Mouse (Mus musculus) left cerebral cortex, postnatal 4 days (tissue): ENCODE measurements around the gene Polr2b. TPM values are rescaled to one million over a fixed set of nuclear protein-coding genes. Genes with fewer than 3 reads are reported as not detected.

Experiments
- DNase-seq: peaks from one replicate; pipeline ENCODE4 v3.0.0-alpha.2; 2022
- intact Hi-C: fragments of 180-260 bp; cut with DNase I; formaldehyde crosslinking; loops from one replicate; pipeline ENCODE4 v1.15.1; 2025
- microRNA-seq: library from miRNA; unstranded; fragments of <30 nt; microRNA quantifications from one replicate; pipeline ENCODE4 v1.2.0, GENCODE M21; 2022
- total RNA-seq, 2 experiments: library from RNA; stranded (reverse); gene quantifications; 2 replicates each; pipeline ENCODE4 v1.2.3; 2021

The Polr2b gene
- total RNA-seq, 2 experiments from 2014 or later = 55.4 to 59.3 TPM

- no peak for DNase-seq
- intact Hi-C loops = no loop called here
These were observed 76.1 kb downstream of the Polr2b start for GRCm38 (mm10) chr5:77385900-77386595.

DNA sequence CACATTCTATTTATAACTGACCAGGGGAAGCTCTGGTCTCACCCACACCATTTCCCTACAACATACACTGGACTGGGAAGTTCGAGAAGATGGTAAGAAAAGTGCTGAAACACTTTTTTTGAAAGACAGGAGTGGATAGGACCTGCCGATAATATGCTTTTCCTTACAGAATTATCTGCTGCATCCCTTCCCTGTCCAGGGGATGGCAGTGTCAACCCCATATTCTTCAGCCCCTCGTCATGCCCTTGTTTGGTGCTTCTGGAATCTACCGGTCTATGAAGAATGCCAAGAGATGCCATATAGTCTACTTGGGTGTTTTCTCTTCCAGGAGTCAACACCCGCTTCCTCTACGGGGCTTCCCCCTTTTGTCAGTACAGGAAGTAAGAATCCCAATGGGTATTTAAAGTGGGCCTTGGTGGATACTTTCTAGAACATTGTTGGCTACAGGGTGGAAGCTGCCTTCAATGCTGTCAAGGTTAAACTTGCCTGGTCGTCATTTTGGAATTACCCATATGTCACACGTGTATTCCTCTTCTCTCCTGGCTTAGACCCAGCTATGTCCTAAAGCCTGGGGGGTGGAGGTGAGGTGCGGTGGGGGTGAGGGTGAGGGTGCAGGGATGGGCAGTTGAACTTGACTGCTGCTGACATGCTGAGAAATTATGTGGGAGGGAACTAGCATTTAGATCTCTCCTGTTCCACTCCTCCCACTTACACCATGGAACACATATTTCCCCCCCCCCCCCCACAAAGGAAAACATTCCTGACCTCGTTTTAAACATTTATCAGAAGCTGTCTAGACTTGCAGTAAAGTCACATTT is 76.9 kb downstream of the Polr2b start:
- intact Hi-C loops = no loop called here
- DNase-seq = no peak

DNA sequence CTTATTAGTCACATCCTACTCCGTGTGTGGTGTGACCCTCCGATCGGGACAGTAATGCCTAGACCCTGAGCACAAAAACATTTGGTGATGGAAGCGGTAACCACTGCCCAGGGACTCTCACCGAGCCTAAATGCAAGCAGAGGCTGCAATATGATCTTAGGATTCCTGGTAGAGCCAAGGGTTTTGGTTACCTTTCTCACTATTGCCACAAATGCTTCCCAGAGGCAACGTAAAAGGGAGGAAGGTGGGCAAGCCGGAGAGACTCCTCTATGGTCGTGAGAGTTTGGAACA is 77.4 kb downstream of the Polr2b start:
- intact Hi-C loops = no loop called here
- no peak for DNase-seq

- no peak for DNase-seq
- intact Hi-C loops = no loop called here
These were observed 78.4 kb downstream of the Polr2b start for GRCm38 (mm10) chr5:77388359-77388758.

GRCm38 (mm10) chr5:77390272-77390671 is 80.3 kb downstream of the Polr2b start:
- DNase-seq = no peak
- intact Hi-C loops = no loop called here

GRCm38 (mm10) chr5:77393094-77393619 is 83.2 kb downstream of the Polr2b start:
- intact Hi-C loops = no loop called here
- DNase-seq = no peak

DNA sequence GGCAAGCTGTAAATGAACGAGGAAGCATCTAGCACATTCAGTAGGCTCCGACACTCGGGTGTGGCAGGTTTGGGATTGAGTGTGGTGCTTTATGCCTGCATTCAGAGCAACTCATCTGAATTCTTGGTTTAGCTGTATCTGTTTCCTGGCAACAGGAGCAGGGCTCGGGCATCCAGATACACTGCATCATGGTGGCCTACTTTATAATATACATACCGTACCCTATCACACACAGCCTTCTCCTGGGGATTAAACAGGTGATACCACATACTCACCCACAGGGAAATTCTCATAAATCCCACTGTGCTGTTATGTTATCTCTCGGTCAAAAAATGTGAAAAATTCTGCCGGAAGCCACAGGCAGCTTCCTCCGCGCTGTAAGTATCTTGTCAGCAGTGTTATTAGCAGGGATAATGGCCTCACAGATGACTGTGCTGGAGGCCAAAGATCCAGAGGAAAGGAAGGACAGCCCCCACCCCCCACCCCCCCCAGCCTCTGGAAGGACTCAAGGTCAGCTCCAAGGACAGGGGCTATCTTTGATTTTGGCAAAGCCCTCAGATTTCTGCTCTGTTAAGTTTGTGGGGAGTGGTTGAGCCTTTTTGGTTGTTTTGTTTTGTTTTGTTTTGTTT is 84.2 kb downstream of the Polr2b start:
- intact Hi-C loops = no loop called here

DNA sequence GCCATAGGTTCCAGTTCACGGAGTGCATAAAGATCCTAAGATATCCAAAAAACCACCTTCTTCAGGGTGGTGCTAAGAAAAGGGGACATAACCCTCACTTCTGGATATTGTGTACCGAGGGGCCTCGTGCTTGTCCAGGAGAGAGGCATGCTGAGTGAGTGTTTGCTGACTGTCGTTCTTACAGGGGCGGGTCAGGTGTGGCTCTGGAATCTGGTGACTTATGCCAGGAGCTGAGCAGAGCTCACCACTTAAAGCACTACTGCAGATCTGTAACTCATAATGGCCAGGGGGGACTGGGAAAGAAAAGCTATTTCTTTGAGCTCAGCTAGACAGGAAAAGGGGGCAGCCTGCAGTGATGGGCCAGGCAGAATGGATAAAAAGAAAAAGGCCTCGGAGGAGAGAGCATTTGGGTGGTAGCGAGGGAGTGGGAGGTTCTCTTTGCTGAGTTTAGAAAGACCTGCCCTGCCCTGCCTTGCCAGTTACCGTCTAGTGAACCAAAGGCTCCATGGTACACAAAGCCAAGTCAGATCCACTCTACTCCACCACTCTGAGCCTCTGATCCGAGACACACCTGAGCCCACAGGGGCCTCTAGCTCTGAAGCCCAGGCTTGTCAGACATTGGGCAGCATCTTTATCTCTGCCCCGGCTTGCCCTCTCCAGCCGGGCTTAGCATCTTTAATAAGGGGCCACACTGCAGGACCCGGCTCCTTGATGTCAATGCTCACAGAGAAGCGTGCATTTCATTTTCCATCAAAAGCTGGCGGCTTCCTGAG is 88.5 kb downstream of the Polr2b start:
- no peak for DNase-seq
- intact Hi-C loops = no loop called here

More for the DNA sequence above, 84.2 kb downstream of the Polr2b start:
- DNase-seq = no peak

Small RNA genes within 50 kb of the gene (microRNA-seq; reads per million reads assigned to microRNA genes)
- gene Mir5098 = not detected

Other genes with a start within 250 kb of the Polr2b start
- gene Hopx, start 195.0 kb upstream of the Polr2b start, total RNA-seq = 10 to 100 TPM; 11.1 to 13.7 TPM
- not detected for gene Spink2, start 98.7 kb upstream of the Polr2b start, total RNA-seq
- 1 to 10 TPM; 6.7 to 6.8 TPM for gene Rest, start 44.7 kb upstream of the Polr2b start, total RNA-seq
- 10 to 100 TPM; 27.3 to 30.0 TPM for gene Noa1, start 63 bp upstream of the Polr2b start, total RNA-seq
- gene Igfbp7, start 97.9 kb downstream of the Polr2b start, total RNA-seq = 10 to 100 TPM; 35.5 to 40.3 TPM